Mouse (Mus musculus): Measurements from ENCODE around the gene Fam104a. TPM values are rescaled to one million over a fixed set of nuclear protein-coding genes. Genes with fewer than 3 reads are reported as not detected.
A peak's percentile ranks its signal among the peaks of the same experiment; 100 is the strongest.

The Fam104a gene
- total RNA-seq, 2 experiments from 2014 or later: 31.8 to 33.9 TPM

- no peak for DNase-seq (ENCODE audit: low spot score in 2 of 2)
Measured at GRCm38 (mm10) chr11:113634699-113635121, 49.2 kb downstream of the Fam104a start.

- no peak for DNase-seq (ENCODE audit: low spot score in 2 of 2)
Measured at GRCm38 (mm10) chr11:113633398-113633797, 50.6 kb downstream of the Fam104a start.

GRCm38 (mm10) chr11:113632303-113632702, 51.7 kb downstream of the Fam104a start:
- DNase-seq (ENCODE audit: low spot score in 2 of 2): no peak

- no peak for DNase-seq (ENCODE audit: low spot score in 2 of 2)
Measured at GRCm38 (mm10) chr11:113631862-113632261, 52.1 kb downstream of the Fam104a start.

- DNase-seq (ENCODE audit: low spot score in 2 of 2): no peak
Measured at GRCm38 (mm10) chr11:113631302-113631701, 52.7 kb downstream of the Fam104a start.

GRCm38 (mm10) chr11:113630642-113631041, 53.3 kb downstream of the Fam104a start:
- DNase-seq (ENCODE audit: low spot score in 2 of 2): no peak

- DNase-seq (ENCODE audit: low spot score in 2 of 2): no peak
Measured at GRCm38 (mm10) chr11:113627785-113628184, 56.2 kb downstream of the Fam104a start.

GRCm38 (mm10) chr11:113625437-113625836, 58.5 kb downstream of the Fam104a start:
- no peak for DNase-seq (ENCODE audit: low spot score in 2 of 2)

GRCm38 (mm10) chr11:113622028-113622427, 61.9 kb downstream of the Fam104a start:
- DNase-seq (ENCODE audit: low spot score in 2 of 2): no peak

GRCm38 (mm10) chr11:113621001-113621400, 63.0 kb downstream of the Fam104a start:
- DNase-seq (ENCODE audit: low spot score in 2 of 2): no peak

GRCm38 (mm10) chr11:113619420-113620080, 64.4 kb downstream of the Fam104a start:
- DNase-seq (ENCODE audit: low spot score in 2 of 2): no peak

- DNase-seq (ENCODE audit: low spot score in 2 of 2): peak; percentile 74 to 82
Measured at GRCm38 (mm10) chr11:113618672-113619419, 65.1 kb downstream of the Fam104a start, which contains the start of gene Sstr2. Gene Sstr2, plus strand, starts transcription at chr11:113619342.

GRCm38 (mm10) chr11:113618303-113618671, 65.7 kb downstream of the Fam104a start:
- no peak for DNase-seq (ENCODE audit: low spot score in 2 of 2)

GRCm38 (mm10) chr11:113617132-113617911, 66.6 kb downstream of the Fam104a start:
- DNase-seq (ENCODE audit: low spot score in 2 of 2): peak; percentile 66 to 77

GRCm38 (mm10) chr11:113614476-113614875, 69.5 kb downstream of the Fam104a start:
- no peak for DNase-seq (ENCODE audit: low spot score in 2 of 2)

- DNase-seq (ENCODE audit: low spot score in 2 of 2): peak; percentile 38 to 60
Measured at GRCm38 (mm10) chr11:113611664-113612611, 72.0 kb downstream of the Fam104a start.

Data from left cerebral cortex, adult 18-20 months (tissue).